Mouse (Mus musculus) lung, postnatal 0 days (tissue): ENCODE data around the gene Stam. TPM values are rescaled to one million over a fixed set of nuclear protein-coding genes. Genes with fewer than 3 reads are reported as not detected.

ENCODE experiments used
- ATAC-seq: fragments of 200-750 bp; cut with Nextera tagmentation; 2 replicates; pipeline ENCODE4 v1.8.0; 2017; ENCODE audit warnings: moderate library complexity
- DNase-seq: peaks from one replicate; pipeline ENCODE4 v3.0.0-alpha.2; 2016; ENCODE audit warnings: low spot score
- H3K27ac ChIP-seq: fragments of 300-500 bp; sonication (generic); 2 replicates; pipeline ENCODE4 v1.5.1; 2014; ENCODE audit warnings: antibody characterized with exemption, mild to moderate bottlenecking, low read length, mixed read lengths
- H3K27me3 ChIP-seq: fragments of 300-500 bp; sonication (generic); replicated peaks from 2 replicates; pipeline ENCODE4 v1.6.1; 2014; ENCODE audit warnings: low read length, mixed read lengths; ENCODE audit not compliant: insufficient read depth
- H3K36me3 ChIP-seq: fragments of 300-500 bp; sonication (generic); 2 replicates; pipeline ENCODE4 v1.6.1; 2014; ENCODE audit warnings: low read length, mixed read lengths; ENCODE audit not compliant: insufficient read depth
- H3K4me1 ChIP-seq: fragments of 300-500 bp; sonication (generic); 2 replicates; pipeline ENCODE4 v1.6.1; 2014; ENCODE audit warnings: antibody characterized with exemption, low read depth, low read length, mixed read lengths; ENCODE audit not compliant: insufficient read depth
- H3K4me2 ChIP-seq: fragments of 300-500 bp; sonication (generic); replicated peaks from 2 replicates; pipeline ENCODE4 v1.6.1; 2014; ENCODE audit warnings: low read depth, mild to moderate bottlenecking, low read length, moderate library complexity, mixed read lengths
- H3K4me3 ChIP-seq: fragments of 300-500 bp; sonication (generic); 2 replicates; pipeline ENCODE4 v1.5.1; 2014; ENCODE audit warnings: low read depth, low read length
- H3K9ac ChIP-seq: fragments of 300-500 bp; sonication (generic); replicated peaks from 2 replicates; pipeline ENCODE4 v1.6.1; 2014; ENCODE audit warnings: low read depth, mild to moderate bottlenecking
- H3K9me3 ChIP-seq: fragments of 300-500 bp; sonication (generic); 2 replicates; pipeline ENCODE4 v1.6.1; 2016; ENCODE audit warnings: low read length, mixed read lengths
- CTCF ChIP-seq: IDR thresholded peaks from 2 replicates; pipeline ENCODE4 v1.5.1; 2016; ENCODE audit warnings: antibody characterized with exemption, mild to moderate bottlenecking
- EP300 ChIP-seq: IDR thresholded peaks from 2 replicates; pipeline ENCODE4 v1.6.1; 2016; ENCODE audit warnings: antibody characterized with exemption, mild to moderate bottlenecking, control low read depth
- WGBS: fragments of 180-500 bp; shearing (Covaris S2); extraction: QIAGEN DNeasy Blood & Tissue Kit; methylation state at CpG from one replicate; pipeline ENCODE4 v1.1.7; 2014; 5-methylcytosine and 5-hydroxymethylcytosine counted together
- polyA plus RNA-seq: library from polyadenylated mRNA; unstranded; fragments of >200 nt; fragmentation: Nextera tagmentation; extraction: Ambion mirVana; gene quantifications from 2 replicates; pipeline ENCODE4 v1.2.1, GENCODE M21; 2015

Gene Stam
- polyA plus RNA-seq, 1 experiment from 2014 or later = 46.7 TPM

GRCm38 (mm10) chr2:14103924-14104323 is 30.0 kb downstream of the Stam start:
- DNase-seq = no peak
- 96% methylated on average over 1 of the region's 1 CpGs for WGBS
- no peak overlapping the region for H3K27ac ChIP-seq
- H3K27me3 ChIP-seq = no peaks in the 10 kb centered on the region
- no peak for ATAC-seq
- no peak overlapping the region for H3K9ac ChIP-seq
- no peaks in the 10 kb centered on the region for H3K4me1 ChIP-seq
- TF ChIP-seq EP300 (no peak), CTCF (no peak)
- no peaks in the 10 kb centered on the region for H3K36me3 ChIP-seq
- no peaks in the 10 kb centered on the region for H3K9me3 ChIP-seq
- no peak overlapping the region for H3K4me3 ChIP-seq
- no peak overlapping the region for H3K4me2 ChIP-seq

GRCm38 (mm10) chr2:14107673-14108072 is 33.8 kb downstream of the Stam start:
- Histone ChIP-seq H3K36me3 (no peaks in the 10 kb centered on the region), H3K4me2 (no peak overlapping the region), H3K9ac (no peak overlapping the region), H3K27me3 (no peaks in the 10 kb centered on the region), H3K9me3 (no peaks in the 10 kb centered on the region), H3K4me3 (no peak overlapping the region), H3K27ac (no peak overlapping the region), H3K4me1 (no peaks in the 10 kb centered on the region)
- DNase-seq = peak; percentile 70
- peak; percentile 43; the same call in 1 of the 2 replicates for ATAC-seq
- TF ChIP-seq CTCF (no peak), EP300 (peak; percentile 39; the same call in 1 of the 2 replicates)
- 48% methylated on average over 3 of the region's 3 CpGs for WGBS

DNA sequence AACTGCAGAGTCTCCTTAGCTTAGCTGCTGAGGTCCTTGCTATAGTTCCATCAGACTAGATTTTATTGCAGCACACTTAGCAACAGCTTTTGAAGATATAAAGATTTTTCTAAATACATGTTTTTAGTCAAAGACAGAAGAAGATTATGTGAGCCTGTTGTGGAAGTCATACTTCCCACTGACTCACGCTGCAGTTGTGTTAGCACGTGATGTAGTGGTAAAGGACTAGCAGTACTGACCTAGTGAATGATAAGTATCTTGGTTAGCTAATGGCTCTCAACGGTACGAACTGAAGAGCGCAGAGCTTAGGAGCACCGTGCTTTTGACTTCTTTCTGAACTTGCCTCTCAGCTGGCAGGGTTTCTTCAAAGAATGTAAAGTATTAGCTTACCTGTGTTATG is 52.5 kb downstream of the Stam start:
- Histone ChIP-seq H3K4me1 (no peaks in the 10 kb centered on the region), H3K36me3 (0 out of 2 replicates have a peak, but pooled peaks cover 4% of the 10 kb centered on the region), H3K9ac (no peak overlapping the region), H3K27ac (no peak overlapping the region), H3K4me3 (no peak overlapping the region), H3K9me3 (no peaks in the 10 kb centered on the region), H3K4me2 (no peak overlapping the region), H3K27me3 (no peaks in the 10 kb centered on the region)
- TF ChIP-seq CTCF = no peak
- TF ChIP-seq EP300 = no peak
- ATAC-seq = no peak
- 73% methylated on average over 6 of the region's 6 CpGs for WGBS
- no peak for DNase-seq

DNA sequence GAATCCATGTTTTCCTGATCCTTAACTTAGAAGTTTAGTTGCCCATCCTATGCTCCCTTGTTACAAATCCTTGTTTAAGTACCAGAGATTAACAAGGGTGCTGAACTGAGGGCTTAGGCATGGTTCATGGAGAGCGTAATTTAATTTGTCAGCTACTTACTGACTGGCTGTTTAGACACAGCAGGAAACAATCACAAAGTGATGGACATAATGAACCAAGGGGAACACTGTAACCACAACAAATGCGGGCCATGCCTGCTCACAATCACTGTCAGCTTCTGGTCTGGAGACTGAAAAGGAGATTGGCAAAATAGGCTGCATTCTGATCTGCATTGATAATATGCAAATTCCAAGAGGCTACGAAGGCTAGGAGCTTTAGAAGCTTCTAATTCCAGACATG is 53.7 kb downstream of the Stam start:
- DNase-seq (no peak), ATAC-seq (no peak)
- 78% methylated on average over 3 of the region's 3 CpGs for WGBS
- Histone ChIP-seq H3K4me3 (no peak overlapping the region), H3K36me3 (0 out of 2 replicates have a peak, but pooled peaks cover 4% of the 10 kb centered on the region), H3K27me3 (no peaks in the 10 kb centered on the region), H3K9ac (no peak overlapping the region), H3K9me3 (no peaks in the 10 kb centered on the region), H3K4me2 (no peak overlapping the region), H3K27ac (no peak overlapping the region), H3K4me1 (no peaks in the 10 kb centered on the region)
- TF ChIP-seq CTCF (no peak), EP300 (no peak)

DNA sequence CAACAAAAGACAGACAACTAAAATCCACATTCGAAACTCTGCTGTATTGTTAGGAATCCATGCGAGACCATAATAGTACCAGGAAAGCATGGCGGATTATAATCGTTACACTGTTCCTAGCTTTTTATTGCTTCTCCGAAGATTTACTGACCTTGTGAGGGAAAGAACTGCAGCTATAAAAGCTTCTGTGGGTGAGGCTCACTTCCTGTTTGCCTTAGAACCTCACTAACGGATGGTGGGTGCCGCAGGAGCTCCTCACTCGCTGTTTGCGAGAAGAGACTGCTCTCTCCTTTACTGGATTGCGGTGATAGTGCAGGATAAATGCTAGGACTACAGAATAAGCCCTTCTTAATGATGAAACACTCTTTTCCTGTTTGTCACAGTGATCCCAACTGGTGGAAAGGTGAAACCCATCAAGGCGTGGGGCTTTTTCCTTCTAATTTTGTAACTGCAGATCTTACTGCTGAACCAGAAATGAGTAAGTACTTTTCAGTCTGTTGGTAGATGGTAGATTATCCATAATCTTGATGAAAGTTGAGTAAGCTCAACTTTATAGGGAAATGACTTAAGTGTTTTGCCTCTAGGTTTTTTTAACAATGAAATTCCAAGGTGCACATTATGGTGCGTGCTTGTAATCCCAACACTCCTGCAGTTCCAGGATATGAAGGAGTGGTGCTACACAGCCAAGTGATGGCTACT is 56.9 kb downstream of the Stam start:
- TF ChIP-seq CTCF (no peak), EP300 (no peak)
- Histone ChIP-seq H3K4me1 (no peaks in the 10 kb centered on the region), H3K4me2 (no peak overlapping the region), H3K27ac (no peak overlapping the region), H3K4me3 (no peak overlapping the region), H3K9me3 (no peaks in the 10 kb centered on the region), H3K9ac (no peak overlapping the region), H3K27me3 (no peaks in the 10 kb centered on the region), H3K36me3 (no peaks in the 10 kb centered on the region)
- ATAC-seq (peak; percentile 43; the same call in 1 of the 2 replicates), DNase-seq (no peak)
- 72% methylated on average over 12 of the region's 12 CpGs for WGBS

DNA sequence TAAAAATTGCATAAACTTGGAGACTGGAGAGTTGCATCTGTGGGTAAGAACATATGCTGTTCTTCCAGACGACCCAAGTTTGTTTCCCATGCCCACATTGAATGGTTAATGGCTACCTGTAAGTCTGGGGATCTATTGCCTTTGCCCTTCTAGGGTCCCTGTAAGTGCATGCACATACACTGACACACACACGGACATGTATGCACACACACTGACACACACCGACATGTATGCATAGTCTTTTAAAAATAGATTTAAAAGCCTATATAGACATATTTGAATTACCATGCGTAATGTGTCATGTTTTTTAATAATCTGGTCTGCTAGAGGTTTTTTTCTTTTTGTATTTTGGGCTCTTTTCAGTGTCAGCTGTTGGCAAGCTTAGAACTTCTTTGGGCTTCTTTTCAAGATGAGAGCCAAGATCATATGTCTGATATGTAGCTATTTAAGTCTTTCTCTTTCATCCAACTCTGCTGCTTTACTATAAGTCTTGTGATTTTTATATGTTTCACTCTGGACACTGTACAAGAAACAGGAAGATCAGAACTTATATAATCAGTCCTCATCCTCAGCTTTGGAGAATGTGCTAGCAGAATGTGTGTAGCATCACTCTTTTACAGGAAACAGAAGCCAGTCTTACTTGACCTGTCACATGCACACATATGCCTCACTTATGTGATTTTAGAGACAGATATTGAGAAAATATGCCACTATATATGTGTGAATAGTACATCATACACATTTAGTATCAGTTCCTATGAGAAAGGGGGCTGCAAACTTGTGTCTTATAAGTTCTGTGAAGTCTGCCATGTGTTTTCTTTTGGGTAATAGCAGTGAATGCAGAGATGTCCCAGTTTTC is 58.8 kb downstream of the Stam start:
- ATAC-seq (no peak), DNase-seq (no peak)
- H3K9ac ChIP-seq = no peak overlapping the region
- no peaks in the 10 kb centered on the region for H3K9me3 ChIP-seq
- H3K4me1 ChIP-seq = no peaks in the 10 kb centered on the region
- no peak overlapping the region for H3K4me2 ChIP-seq
- TF ChIP-seq CTCF = no peak
- TF ChIP-seq EP300 = no peak
- no peaks in the 10 kb centered on the region for H3K27me3 ChIP-seq
- no peak overlapping the region for H3K4me3 ChIP-seq
- WGBS = 87% methylated on average over 4 of the region's 4 CpGs
- no peaks in the 10 kb centered on the region for H3K36me3 ChIP-seq
- H3K27ac ChIP-seq = no peak overlapping the region
